Mouse (Mus musculus) left cerebral cortex, postnatal 14 days (tissue): Measurements from ENCODE around the gene Slc6a12. TPM values are rescaled to one million over a fixed set of nuclear protein-coding genes. Genes with fewer than 3 reads are reported as not detected.

Source experiments
- DNase-seq, 2 experiments: peaks; one replicate each; pipeline ENCODE4 v3.0.0; 2021 to 2022; ENCODE audit warnings: low spot score in 2 of 2, mixed read lengths in 1 of 2
- intact Hi-C: fragments of 180-260 bp; cut with DNase I; formaldehyde crosslinking; loops from one replicate; pipeline ENCODE4 v1.15.1; 2025
- microRNA-seq, 2 experiments: library from miRNA; unstranded; fragments of <30 nt; microRNA quantifications; one replicate each; pipeline ENCODE4 v1.2.0; 2022
- total RNA-seq, 2 experiments: library from RNA; stranded (reverse); gene quantifications; 2 replicates each; pipeline ENCODE4 v1.2.3; 2021

Slc6a12 gene
- total RNA-seq, 2 experiments from 2014 or later = 1.7 to 2.4 TPM

DNA sequence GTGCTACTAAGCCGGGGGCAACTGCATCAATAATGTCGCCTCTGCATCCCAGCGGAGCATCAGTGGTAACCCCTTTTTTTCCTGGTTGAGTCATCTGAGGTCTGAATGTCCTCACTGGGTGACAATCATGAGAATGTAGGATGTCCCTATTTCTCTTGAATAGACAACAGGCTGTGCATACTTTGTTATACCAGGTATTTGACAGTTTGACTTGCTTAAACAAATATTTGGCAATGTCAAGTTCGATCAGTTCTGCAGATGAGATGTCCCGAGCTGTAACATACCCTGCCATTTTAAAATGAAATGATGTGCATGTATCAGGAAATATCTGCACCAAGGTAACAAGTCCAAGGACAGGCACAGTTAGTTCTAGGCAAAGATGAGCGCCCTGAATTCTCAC is 58.3 kb downstream of the Slc6a12 start:
- no peak for DNase-seq
- intact Hi-C loops = loop anchor here (5.0 kb wide), 1 partner anchor 71 kb away; the partner anchor contains the start of gene Iqsec3

DNA sequence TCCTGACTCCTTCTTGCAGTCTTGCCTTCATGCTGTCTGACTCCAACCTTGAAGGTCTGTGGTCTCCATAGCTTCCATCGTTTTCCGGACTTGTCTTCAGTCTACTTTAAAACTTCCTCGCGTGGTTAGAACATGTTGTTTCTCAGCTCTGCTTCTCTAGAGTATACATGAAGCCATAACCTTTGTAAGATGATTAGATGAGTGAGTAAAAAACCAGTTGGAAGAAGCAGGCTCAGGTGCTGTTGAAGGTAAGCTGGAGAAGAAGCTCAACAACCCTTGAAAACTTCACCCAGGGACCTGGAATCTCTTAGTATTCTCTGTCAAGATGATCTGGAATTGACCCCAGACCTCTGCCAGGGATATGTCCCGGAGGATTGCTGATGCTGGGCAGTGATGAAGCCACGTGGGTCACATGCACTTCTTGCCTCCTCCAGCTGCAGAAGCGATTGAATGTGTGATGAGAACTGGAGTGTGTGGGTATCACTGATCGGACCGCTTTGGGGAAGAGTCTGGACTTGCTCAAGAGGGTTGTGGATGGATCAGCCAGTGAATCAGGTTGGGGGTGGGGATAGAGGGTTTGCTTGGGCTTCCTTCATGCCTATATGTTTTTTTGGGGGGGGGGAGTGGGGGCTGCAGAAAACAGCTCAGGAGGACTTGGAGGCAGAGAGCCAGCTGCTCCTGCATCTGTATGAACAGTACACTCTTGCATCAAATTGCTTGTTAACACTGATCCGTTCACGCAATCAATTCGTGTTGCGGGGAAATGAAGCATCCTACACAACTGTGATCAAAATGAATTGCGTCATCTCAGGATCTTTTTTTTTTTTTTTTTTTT is 59.2 kb downstream of the Slc6a12 start:
- intact Hi-C loops = loop anchor here (5.0 kb wide), 1 partner anchor 70 kb away; the partner anchor contains the start of gene Iqsec3
- no peak for DNase-seq

DNA sequence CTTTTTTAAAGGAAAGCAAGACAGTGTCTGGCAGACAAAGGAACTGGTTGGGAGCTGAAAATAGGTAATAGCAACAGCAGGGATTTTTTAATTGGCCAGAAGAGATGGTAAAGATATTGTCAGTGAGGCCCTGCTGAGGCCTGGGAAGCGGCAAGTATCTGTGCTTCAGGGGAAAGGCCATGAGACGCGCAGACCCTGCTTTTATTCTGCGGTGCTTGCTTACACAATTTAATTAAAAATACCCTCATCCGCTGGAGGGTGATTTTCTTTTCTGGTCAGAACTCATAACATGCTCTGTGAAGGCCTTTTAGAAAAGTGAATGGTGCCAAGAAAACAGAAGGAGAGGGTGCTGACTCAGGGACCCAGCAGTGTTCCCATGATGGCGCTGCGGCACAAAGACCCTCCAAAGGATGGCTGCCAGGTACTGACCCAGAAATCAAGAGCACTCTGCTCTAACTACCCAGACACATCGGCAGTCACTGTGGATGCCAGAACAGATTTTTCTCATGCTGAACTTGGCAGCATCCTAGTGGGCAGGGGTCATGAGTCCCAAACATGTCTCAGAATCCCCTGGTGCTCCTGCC is 59.9 kb downstream of the Slc6a12 start:
- intact Hi-C loops = loop anchor here (5.0 kb wide), 1 partner anchor 70 kb away; the partner anchor contains the start of gene Iqsec3
- no peak for DNase-seq

DNA sequence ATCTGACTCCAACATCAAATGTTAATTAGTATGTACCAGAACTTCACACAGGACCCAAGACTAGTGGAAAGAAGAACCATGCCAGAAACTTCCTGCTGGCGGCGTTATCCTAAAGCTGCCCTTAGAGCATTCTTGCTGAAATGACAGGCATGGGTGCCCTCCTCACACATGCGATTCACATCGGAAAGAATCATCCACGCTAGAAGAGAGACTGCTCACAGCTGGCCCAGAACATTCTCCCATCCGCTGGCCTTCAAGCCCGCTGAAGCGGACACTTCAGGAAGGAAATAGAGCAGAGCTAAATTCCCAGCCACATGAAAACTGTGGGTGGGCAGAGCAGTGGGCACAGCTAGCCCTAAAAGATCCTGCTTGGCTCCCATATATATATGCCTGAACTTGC is 62.4 kb downstream of the Slc6a12 start:
- intact Hi-C loops = no loop called here
- no peak for DNase-seq

DNA sequence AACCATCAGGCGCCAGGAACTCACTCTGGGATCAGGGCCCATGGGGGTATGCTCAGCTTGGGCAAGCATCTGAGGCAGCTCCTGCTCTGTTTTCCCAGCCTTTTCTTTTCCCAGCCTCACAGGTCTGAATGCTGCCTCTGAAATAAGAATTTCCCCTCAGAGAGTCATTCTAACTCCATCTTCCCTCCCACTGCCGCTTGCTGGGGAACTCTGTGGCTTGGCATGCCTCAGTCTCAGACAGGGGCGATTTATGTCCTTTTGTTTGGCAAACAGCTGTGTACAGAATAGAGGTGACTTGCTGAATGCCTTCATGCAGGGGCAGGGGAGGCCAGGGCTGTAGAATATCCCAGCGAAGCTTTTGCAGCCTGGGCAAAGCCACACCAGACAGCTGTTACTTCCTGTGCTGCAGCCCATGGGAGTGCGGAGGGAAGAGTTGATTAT is 64.7 kb downstream of the Slc6a12 start:
- intact Hi-C loops = no loop called here
- DNase-seq = no peak

DNA sequence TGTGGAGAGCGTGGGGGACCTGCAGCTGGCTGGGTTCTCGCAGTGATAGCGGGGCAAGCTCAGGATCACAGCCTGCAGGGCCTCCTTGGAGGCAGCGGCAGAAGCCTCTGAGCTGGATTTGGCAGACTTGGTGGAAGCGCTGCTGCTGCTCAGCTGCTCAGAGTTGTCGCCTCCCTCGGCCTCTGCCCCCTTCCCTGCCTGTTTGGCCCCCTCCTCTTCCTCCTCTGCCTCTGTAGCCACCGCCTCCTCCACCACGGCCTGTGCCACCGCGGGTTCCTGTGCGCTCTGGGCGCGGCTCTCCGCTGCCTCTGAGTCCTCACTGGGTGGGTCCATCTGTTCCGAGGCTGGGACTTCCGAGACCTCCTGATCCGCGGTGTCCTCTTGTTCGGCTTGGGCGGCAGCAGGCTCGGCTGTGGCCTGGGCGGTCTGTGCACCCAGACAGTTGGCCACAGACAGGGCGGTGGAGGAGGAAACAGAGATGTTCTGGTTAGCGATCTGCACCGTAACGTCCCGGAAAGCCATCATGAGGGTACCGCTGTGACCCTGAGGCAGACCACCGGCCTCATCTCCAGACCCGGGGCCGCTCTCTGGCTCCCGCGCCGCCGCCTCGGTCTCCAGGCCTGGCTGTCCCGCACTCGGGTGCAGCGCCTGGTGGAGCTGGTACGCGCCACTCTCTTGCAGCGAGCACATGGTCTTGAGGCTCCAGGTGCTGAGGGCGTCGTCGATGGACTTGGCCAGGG is 69.9 kb downstream of the Slc6a12 start:
- DNase-seq = no peak
- intact Hi-C loops = no loop called here

Small RNA genes within 50 kb of the gene (microRNA-seq; reads per million reads assigned to microRNA genes)
- gene Gm24855 = 0 reads per million in 2 experiments

Other genes starting within 250 kb of the Slc6a12 start
- 100 to 1,000 TPM; 107 to 142 TPM for gene Mical3, start 212.1 kb upstream of the Slc6a12 start, total RNA-seq
- gene Pex26, start 159.4 kb upstream of the Slc6a12 start, total RNA-seq = 10 to 100 TPM; 14.8 to 15.0 TPM
- gene Tuba8, start 132.4 kb upstream of the Slc6a12 start, total RNA-seq = 1 to 10 TPM; 6.6 to 9.1 TPM
- not detected for gene Usp18, start 97.2 kb upstream of the Slc6a12 start, total RNA-seq
- gene Slc6a13, start 42.8 kb upstream of the Slc6a12 start, total RNA-seq = 10 to 100 TPM; 19.9 to 21.4 TPM
- gene Iqsec3, start 130.6 kb downstream of the Slc6a12 start, total RNA-seq = 10 to 100 TPM; 70.3 to 71.7 TPM